Mouse (Mus musculus) embryonic facial prominence, embryonic 12.5 days (tissue): ENCODE results near the gene Hmgcs1. TPM values are rescaled to one million over a fixed set of nuclear protein-coding genes. Genes with fewer than 3 reads are reported as not detected.

Experiments used
- ATAC-seq: fragments of 200-750 bp; cut with Nextera tagmentation; 2 replicates; pipeline ENCODE4 v1.8.0; 2017; ENCODE audit not compliant: insufficient number of reproducible peaks, insufficient read depth, low FRiP score, low TSS enrichment
- H3K27ac ChIP-seq: fragments of 300-500 bp; sonication (generic); 2 replicates; pipeline ENCODE4 v1.5.1; 2016; ENCODE audit warnings: mild to moderate bottlenecking
- H3K27me3 ChIP-seq: fragments of 300-500 bp; sonication (generic); 2 replicates; pipeline ENCODE4 v1.6.1; 2016; ENCODE audit warnings: mild to moderate bottlenecking, moderate library complexity
- H3K36me3 ChIP-seq: fragments of 300-500 bp; sonication (generic); 2 replicates; pipeline ENCODE4 v1.6.1; 2016; ENCODE audit warnings: mild to moderate bottlenecking
- H3K4me1 ChIP-seq: fragments of 300-500 bp; sonication (generic); 2 replicates; pipeline ENCODE4 v1.6.1; 2016
- H3K4me2 ChIP-seq: fragments of 300-500 bp; sonication (generic); replicated peaks from 2 replicates; pipeline ENCODE4 v1.6.1; 2016; ENCODE audit warnings: mild to moderate bottlenecking, moderate library complexity
- H3K4me3 ChIP-seq: fragments of 300-500 bp; sonication (generic); 2 replicates; pipeline ENCODE4 v1.5.1; 2016; ENCODE audit warnings: mild to moderate bottlenecking
- H3K9ac ChIP-seq: fragments of 300-500 bp; sonication (generic); 2 replicates; pipeline ENCODE4 v1.6.1; 2016; ENCODE audit warnings: mild to moderate bottlenecking, moderate library complexity
- H3K9me3 ChIP-seq: fragments of 300-500 bp; sonication (generic); 2 replicates; pipeline ENCODE4 v1.6.1; 2016; ENCODE audit warnings: mild to moderate bottlenecking, moderate library complexity
- WGBS: fragments of 180-500 bp; shearing (Covaris S2); methylation state at CpG from one replicate; pipeline ENCODE4 v1.1.7; 2016; 5-methylcytosine and 5-hydroxymethylcytosine counted together
- polyA plus RNA-seq: library from polyadenylated mRNA; unstranded; fragments of >200 nt; fragmentation: Nextera tagmentation; extraction: Ambion mirVana; gene quantifications from 2 replicates; pipeline ENCODE4 v1.2.1, GENCODE M21; 2016

The Hmgcs1 gene
- polyA plus RNA-seq, 1 experiment from 2014 or later, result 223 TPM

DNA sequence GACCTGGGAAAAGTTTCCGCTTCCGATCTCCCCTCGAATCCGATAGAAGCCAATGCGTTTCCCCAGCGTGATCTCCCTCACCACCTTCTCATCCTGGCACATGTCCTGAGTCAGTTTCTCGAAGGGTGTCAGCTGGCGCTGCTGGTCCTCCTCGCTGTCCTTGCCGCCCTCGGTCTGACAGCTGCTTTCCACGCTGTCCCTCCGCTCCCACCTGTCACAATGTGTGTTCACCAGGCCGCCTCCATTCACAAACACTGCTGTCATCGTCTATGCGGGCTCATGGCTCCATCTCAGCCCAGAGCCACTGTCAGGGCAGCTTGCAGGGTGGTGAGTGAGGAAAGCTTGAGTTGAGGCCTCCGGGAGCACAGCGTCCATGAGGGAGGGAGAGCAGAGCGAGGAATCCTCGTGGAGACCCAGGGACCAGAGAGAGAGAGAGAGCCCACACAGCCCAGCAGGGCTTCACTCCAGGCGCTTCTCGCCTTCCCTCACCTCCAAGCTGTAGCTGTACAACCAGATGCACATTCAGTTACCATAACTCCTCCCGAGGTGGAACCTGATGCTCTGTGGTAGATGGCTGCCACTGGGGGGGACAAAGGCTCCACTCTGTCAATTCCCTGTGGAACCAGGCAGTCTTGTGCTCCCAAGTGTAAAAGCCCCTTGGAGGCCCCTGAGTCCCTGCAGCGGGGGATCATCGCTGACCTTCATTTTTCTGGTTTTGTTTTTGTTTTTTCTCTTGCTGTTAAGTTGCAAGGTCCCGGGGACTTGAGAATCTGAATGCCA lies 37.6 kb downstream of the Hmgcs1 start:
- no peak for ATAC-seq
- H3K4me1 ChIP-seq, result no peaks in the 10 kb centered on the region
- no peaks in the 10 kb centered on the region for H3K9me3 ChIP-seq
- H3K27ac ChIP-seq, result no peak overlapping the region
- H3K9ac ChIP-seq, result no peak overlapping the region
- H3K4me2 ChIP-seq, result no peak overlapping the region
- no peak overlapping the region for H3K4me3 ChIP-seq
- H3K36me3 ChIP-seq, result no peaks in the 10 kb centered on the region
- WGBS, result 70% methylated on average over 26 of the region's 26 CpGs
- no peaks in the 10 kb centered on the region for H3K27me3 ChIP-seq

GRCm38 (mm10) chr13:119729406-119729805 lies 39.2 kb downstream of the Hmgcs1 start:
- ATAC-seq, result no peak
- H3K36me3 ChIP-seq, result no peaks in the 10 kb centered on the region
- WGBS, result 83% methylated on average over 7 of the region's 7 CpGs

GRCm38 (mm10) chr13:119731448-119731847 lies 41.3 kb downstream of the Hmgcs1 start:
- no peaks in the 10 kb centered on the region for H3K4me1 ChIP-seq
- no peak overlapping the region for H3K9ac ChIP-seq
- no peaks in the 10 kb centered on the region for H3K9me3 ChIP-seq
- 73% methylated on average over 6 of the region's 6 CpGs for WGBS
- H3K27me3 ChIP-seq, result no peaks in the 10 kb centered on the region
- H3K36me3 ChIP-seq, result no peaks in the 10 kb centered on the region
- H3K4me3 ChIP-seq, result no peak overlapping the region
- no peak overlapping the region for H3K4me2 ChIP-seq
- no peak for ATAC-seq
- H3K27ac ChIP-seq, result no peak overlapping the region

More at GRCm38 (mm10) chr13:119729406-119729805, 39.2 kb downstream of the Hmgcs1 start:
- Histone ChIP-seq H3K4me2 (no peak overlapping the region), H3K27me3 (no peaks in the 10 kb centered on the region), H3K9me3 (no peaks in the 10 kb centered on the region), H3K4me3 (no peak overlapping the region), H3K9ac (no peak overlapping the region), H3K27ac (no peak overlapping the region), H3K4me1 (no peaks in the 10 kb centered on the region)

DNA sequence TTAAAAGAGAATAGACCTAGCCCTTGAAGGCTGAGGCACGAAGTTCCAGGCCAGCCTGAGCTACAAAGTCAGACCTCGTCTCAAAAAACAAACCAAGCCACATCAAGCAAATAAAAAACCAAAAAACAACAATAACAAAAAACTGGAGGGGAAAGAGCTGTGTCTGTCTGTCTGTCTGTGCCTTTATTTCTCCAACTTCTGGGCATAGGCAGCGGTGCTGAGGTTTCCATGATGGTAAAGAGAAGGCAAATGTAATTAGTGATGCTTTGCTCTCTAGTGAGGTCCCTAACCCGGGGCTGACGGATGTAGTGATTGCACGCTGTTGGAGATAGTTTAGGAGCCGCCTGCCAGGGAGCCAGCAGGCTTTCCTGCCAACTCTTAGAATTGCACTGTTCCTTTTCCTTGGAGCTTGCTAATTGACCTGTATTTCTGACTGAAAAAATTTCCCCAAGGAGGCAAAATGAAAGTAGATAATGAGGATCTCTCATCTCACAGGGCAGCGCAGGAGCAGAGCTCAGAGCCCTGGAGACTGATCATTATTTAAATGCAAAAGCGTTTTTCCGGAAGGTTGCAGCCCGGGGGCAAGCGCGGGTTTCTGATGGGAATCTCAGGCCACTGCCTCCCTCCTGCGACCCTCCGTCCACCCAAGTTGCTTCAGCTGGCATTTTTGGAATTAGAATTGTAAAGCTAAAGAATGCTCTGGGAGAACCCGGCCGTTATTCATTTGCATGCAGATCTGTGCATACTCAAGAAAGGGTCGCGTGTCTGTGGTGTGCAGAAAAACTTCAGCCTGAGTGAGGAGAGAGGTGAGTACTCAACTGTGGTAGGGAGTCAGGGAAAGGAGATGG lies 51.4 kb downstream of the Hmgcs1 start:
- Histone ChIP-seq H3K9me3 (no peaks in the 10 kb centered on the region), H3K4me2 (peak overlapping the region; percentile 46), H3K4me3 (peak overlapping the region; percentile 24), H3K27me3 (no peaks in the 10 kb centered on the region), H3K36me3 (no peaks in the 10 kb centered on the region), H3K4me1 (peaks cover 9% of the 10 kb centered on the region; the same call in 1 of the 2 replicates), H3K27ac (no peak overlapping the region), H3K9ac (peak overlapping the region; percentile 24; the same call in 1 of the 2 replicates)
- ATAC-seq, result no peak
- 2% methylated on average over 19 of the region's 19 CpGs for WGBS

- no peak for ATAC-seq
- H3K9ac ChIP-seq, result no peak overlapping the region
- no peaks in the 10 kb centered on the region for H3K9me3 ChIP-seq
- H3K27me3 ChIP-seq, result no peaks in the 10 kb centered on the region
- H3K27ac ChIP-seq, result no peak overlapping the region
- no peak overlapping the region for H3K4me2 ChIP-seq
- peaks cover 9% of the 10 kb centered on the region; the same call in 1 of the 2 replicates for H3K4me1 ChIP-seq
- WGBS, result 84% methylated on average over 6 of the region's 6 CpGs
- no peak overlapping the region for H3K4me3 ChIP-seq
- H3K36me3 ChIP-seq, result no peaks in the 10 kb centered on the region
Measured at GRCm38 (mm10) chr13:119742711-119743415, 52.7 kb downstream of the Hmgcs1 start.

DNA sequence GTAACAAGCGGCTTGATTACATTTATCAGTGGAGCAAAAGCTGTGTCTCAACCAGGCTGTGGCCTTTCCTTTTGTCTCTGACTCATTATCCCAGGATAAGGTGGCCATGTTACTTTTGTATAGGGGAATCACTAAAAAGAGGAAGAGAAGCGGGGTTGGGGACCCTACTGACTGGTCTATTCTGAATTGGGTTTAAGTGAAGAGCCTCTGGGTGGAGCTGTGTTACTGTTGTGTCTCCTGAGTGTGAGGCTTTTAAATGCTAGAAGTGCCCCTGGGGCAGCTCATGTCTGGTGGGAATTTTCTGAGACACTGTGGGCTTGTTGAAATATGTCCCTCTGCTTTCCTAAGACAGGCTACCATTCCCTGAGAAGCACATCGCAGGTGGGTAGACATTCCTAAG lies 53.3 kb downstream of the Hmgcs1 start:
- Histone ChIP-seq H3K4me2 (no peak overlapping the region), H3K4me3 (no peak overlapping the region), H3K4me1 (peaks cover 9% of the 10 kb centered on the region; the same call in 1 of the 2 replicates), H3K9me3 (no peaks in the 10 kb centered on the region), H3K9ac (no peak overlapping the region), H3K27me3 (no peaks in the 10 kb centered on the region), H3K27ac (no peak overlapping the region), H3K36me3 (no peaks in the 10 kb centered on the region)
- no peak for ATAC-seq
- WGBS, result 68% methylated on average over 3 of the region's 3 CpGs

DNA sequence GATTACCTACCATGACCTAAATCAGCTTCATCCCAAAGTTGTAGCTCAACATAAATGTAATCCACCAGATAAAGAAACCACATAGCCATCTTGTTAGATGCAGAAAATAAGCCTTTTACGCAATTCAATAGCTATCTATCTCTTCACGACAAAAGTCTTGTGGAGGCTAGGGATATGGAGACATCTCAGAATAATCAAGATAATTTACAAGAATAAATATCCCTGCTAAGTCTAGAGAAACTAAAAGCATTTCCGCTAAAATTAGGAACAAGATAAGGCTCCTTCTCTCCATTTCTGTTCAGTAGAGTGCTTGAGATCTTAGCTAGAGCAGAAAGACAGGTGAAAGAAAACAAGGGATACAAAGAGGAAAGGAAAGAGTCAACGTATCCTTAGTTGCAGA lies 56.8 kb downstream of the Hmgcs1 start:
- Histone ChIP-seq H3K27ac (no peak overlapping the region), H3K36me3 (no peaks in the 10 kb centered on the region), H3K9ac (no peak overlapping the region), H3K27me3 (no peaks in the 10 kb centered on the region), H3K4me2 (no peak overlapping the region), H3K9me3 (no peaks in the 10 kb centered on the region), H3K4me3 (no peak overlapping the region), H3K4me1 (peaks cover 2% of the 10 kb centered on the region; the same call in 1 of the 2 replicates)
- ATAC-seq, result no peak
- 87% methylated on average over 4 of the region's 4 CpGs for WGBS

- H3K4me2 ChIP-seq, result no peak overlapping the region
- no peaks in the 10 kb centered on the region for H3K9me3 ChIP-seq
- H3K27me3 ChIP-seq, result no peaks in the 10 kb centered on the region
- 48% methylated on average over 9 of the region's 9 CpGs for WGBS
- no peak overlapping the region for H3K4me3 ChIP-seq
- ATAC-seq, result no peak
- no peak overlapping the region for H3K27ac ChIP-seq
- peaks cover 7% of the 10 kb centered on the region for H3K4me1 ChIP-seq
- H3K9ac ChIP-seq, result no peak overlapping the region
- no peaks in the 10 kb centered on the region for H3K36me3 ChIP-seq
Measured at GRCm38 (mm10) chr13:119753859-119754634, 63.9 kb downstream of the Hmgcs1 start.

GRCm38 (mm10) chr13:119754635-119755020 lies 64.4 kb downstream of the Hmgcs1 start:
- Histone ChIP-seq H3K27me3 (no peaks in the 10 kb centered on the region), H3K4me1 (peaks cover 7% of the 10 kb centered on the region), H3K9me3 (no peaks in the 10 kb centered on the region), H3K4me2 (peak overlapping the region; percentile 97), H3K36me3 (peaks cover 3% of the 10 kb centered on the region; the same call in 1 of the 2 replicates), H3K9ac (no peak overlapping the region), H3K27ac (no peak overlapping the region), H3K4me3 (0 out of 2 replicates have a peak overlapping the region, but pooled peaks have one; percentile 56)
- no peak for ATAC-seq
- WGBS, result 34% methylated on average over 3 of the region's 3 CpGs

GRCm38 (mm10) chr13:119755141-119755547 lies 65.0 kb downstream of the Hmgcs1 start:
- peak; percentile 49; the same call in 1 of the 2 replicates for ATAC-seq
- no peak overlapping the region for H3K27ac ChIP-seq

More at GRCm38 (mm10) chr13:119755141-119755547, 65.0 kb downstream of the Hmgcs1 start:
- Histone ChIP-seq H3K4me3 (peak overlapping the region; percentile 56), H3K9ac (peak overlapping the region; percentile 63), H3K4me2 (peak overlapping the region; percentile 97), H3K36me3 (peaks cover 6% of the 10 kb centered on the region; the same call in 1 of the 2 replicates), H3K9me3 (no peaks in the 10 kb centered on the region), H3K27me3 (no peaks in the 10 kb centered on the region), H3K4me1 (peaks cover 7% of the 10 kb centered on the region)
- whole genome bisulfite sequencing, result under 1% methylated on average over 16 of the region's 16 CpGs
